Mouse (Mus musculus): ENCODE data around the gene Actr10.

DNA sequence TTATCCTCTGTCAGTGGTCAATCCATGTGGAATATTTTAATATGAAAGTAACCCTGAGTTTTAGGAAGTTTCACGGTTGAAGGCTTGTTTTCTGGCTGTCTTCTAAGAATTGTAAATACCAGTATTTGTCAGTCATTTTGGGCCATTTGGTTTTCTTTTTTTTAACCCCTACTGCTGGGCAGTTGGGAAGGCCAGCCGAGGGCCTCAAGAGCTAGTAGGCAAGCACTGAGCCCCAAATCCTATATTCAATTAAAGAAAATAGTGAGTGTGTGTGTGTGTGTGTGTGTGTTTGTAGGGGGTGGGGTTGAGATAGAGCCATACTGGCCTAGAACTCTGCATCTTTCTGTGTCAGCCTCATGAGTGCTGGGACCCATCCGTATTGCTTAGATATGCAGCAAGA lies 38.2 kb downstream of the Actr10 start:
- TF ChIP-seq GATA1 (IDR thresholded peaks at IDR 0.05; ENCODE audit: borderline replicate concordance, low read length) (no peak), FLI1 (IDR thresholded peaks at IDR 0.05; ENCODE audit: low read length) (no peak)
